Mouse (Mus musculus) kidney, adult 10 weeks (tissue): ENCODE results near the gene Tox2. TPM values are rescaled to one million over a fixed set of nuclear protein-coding genes. Genes with fewer than 3 reads are reported as not detected.

Experiments
- polyA plus RNA-seq: library from polyadenylated mRNA; stranded (reverse); fragments of 350-450 nt; fragmentation: Illumina TruSeq; extraction: RNeasy Lipid Tissue Mini Kit (QIAGEN cat#74804); gene quantifications from one replicate; pipeline ENCODE4 v1.2.3, GENCODE M21; 2014; ENCODE audit warnings: low read depth, low replicate concordance

The Tox2 gene
- 0.28 TPM for polyA plus RNA-seq

GRCm38 (mm10) chr2:163202884-163203634 lies at the start of gene Tox2:
TSS of gene Tox2 (plus strand) at chr2:163203125.

Other genes with a start within 250 kb of the Tox2 start
- 70.6 TPM for gene Sgk2, start 215.8 kb upstream of the Tox2 start, polyA plus RNA-seq
- 115 TPM for gene Ift52, start 185.8 kb upstream of the Tox2 start, polyA plus RNA-seq
- not detected for gene Mybl2, start 148.4 kb upstream of the Tox2 start, polyA plus RNA-seq
- not detected for gene Gtsf1l, start 115.3 kb upstream of the Tox2 start, polyA plus RNA-seq
- not detected for gene Jph2, start 194.9 kb downstream of the Tox2 start, polyA plus RNA-seq
- gene Oser1, start 221.6 kb downstream of the Tox2 start, polyA plus RNA-seq: 39.3 TPM
- gene Gdap1l1, start 235.4 kb downstream of the Tox2 start, polyA plus RNA-seq: not detected